Mouse (Mus musculus): ENCODE measurements around the gene Gja1.

- no peak for TF ChIP-seq CTCF (IDR thresholded peaks at IDR 0.05; ENCODE audit: control insufficient read depth, insufficient read depth, low read length)
- TF ChIP-seq POLR2A (IDR thresholded peaks at IDR 0.05; ENCODE audit: borderline replicate concordance, control insufficient read depth, low read depth, low read length) = no peak
Measured at GRCm38 (mm10) chr10:56373021-56373720, 4.0 kb upstream of the Gja1 start.
